Mouse (Mus musculus) activated CD4-positive, CD25-positive, alpha-beta regulatory T cell, adult 4 months (primary cell): ENCODE results near the gene Bcl2. TPM values are rescaled to one million over a fixed set of nuclear protein-coding genes. Genes with fewer than 3 reads are reported as not detected.

Experiments used
- ATAC-seq: one replicate; pipeline ENCODE4 v1.8.0; 2017
- polyA plus RNA-seq, 2 experiments: library from polyadenylated mRNA; unstranded; fragments of 100-300 nt; shearing (Covaris generic); gene quantifications; one replicate each; pipeline ENCODE4 v1.2.1; 2017

Bcl2 gene
- polyA plus RNA-seq, 2 experiments from 2014 or later = 116 to 146 TPM

GRCm38 (mm10) chr1:106583245-106584241 is 130.5 kb downstream of the Bcl2 start:
- ATAC-seq = no peak

GRCm38 (mm10) chr1:106582810-106583209 is 131.3 kb downstream of the Bcl2 start:
- ATAC-seq = no peak

GRCm38 (mm10) chr1:106581812-106582211 is 132.3 kb downstream of the Bcl2 start:
- ATAC-seq = peak; percentile 79

GRCm38 (mm10) chr1:106579768-106580167 is 134.3 kb downstream of the Bcl2 start:
- ATAC-seq = no peak

- no peak for ATAC-seq
Measured at GRCm38 (mm10) chr1:106572506-106572905, 141.6 kb downstream of the Bcl2 start.

GRCm38 (mm10) chr1:106570870-106571269 is 143.2 kb downstream of the Bcl2 start:
- no peak for ATAC-seq

- no peak for ATAC-seq
Measured at GRCm38 (mm10) chr1:106570366-106570765, 143.7 kb downstream of the Bcl2 start.

GRCm38 (mm10) chr1:106569674-106570073 is 144.4 kb downstream of the Bcl2 start:
- ATAC-seq = peak; percentile 81

- no peak for ATAC-seq
Measured at GRCm38 (mm10) chr1:106568868-106569267, 145.2 kb downstream of the Bcl2 start.

- peak; percentile 22 for ATAC-seq
Measured at GRCm38 (mm10) chr1:106567506-106567905, 146.6 kb downstream of the Bcl2 start.

- no peak for ATAC-seq
Measured at GRCm38 (mm10) chr1:106566120-106567086, 147.7 kb downstream of the Bcl2 start.

GRCm38 (mm10) chr1:106565238-106565637 is 148.8 kb downstream of the Bcl2 start:
- no peak for ATAC-seq

GRCm38 (mm10) chr1:106564436-106564835 is 149.6 kb downstream of the Bcl2 start:
- ATAC-seq = no peak

GRCm38 (mm10) chr1:106562751-106563150 is 151.3 kb downstream of the Bcl2 start:
- no peak for ATAC-seq

- ATAC-seq = peak; percentile 45
Measured at GRCm38 (mm10) chr1:106561085-106561760, 152.9 kb downstream of the Bcl2 start.

GRCm38 (mm10) chr1:106560105-106560504 is 154.0 kb downstream of the Bcl2 start:
- ATAC-seq = peak; percentile 37

- no peak for ATAC-seq
Measured at GRCm38 (mm10) chr1:106559116-106559605, 154.9 kb downstream of the Bcl2 start.

GRCm38 (mm10) chr1:106555498-106556168 is 158.4 kb downstream of the Bcl2 start:
- ATAC-seq = no peak

- no peak for ATAC-seq
Measured at GRCm38 (mm10) chr1:106553846-106554802, 159.9 kb downstream of the Bcl2 start.

- no peak for ATAC-seq
Measured at GRCm38 (mm10) chr1:106552856-106553255, 161.2 kb downstream of the Bcl2 start.
